Mouse (Mus musculus) heart, adult 2 months (tissue): ENCODE measurements at regions not wholly inside any gene's neighbourhood (a gene's known extent, or its start where the extent isn't known, plus 50 kb on each side); places are given as distances from the start of the nearest gene placed in this dataset.

ENCODE experiments used
- DNase-seq, 2 experiments: peaks; one replicate each; pipeline ENCODE4 v3.0.0; 2021
- H3K27ac ChIP-seq: fragments of 200-600 bp; 2 replicates; pipeline ENCODE4 v1.8.1; 2022
- H3K27me3 ChIP-seq: fragments of 200-500 bp; 2 replicates; pipeline ENCODE4 v1.6.1; 2012; ENCODE audit warnings: mild to moderate bottlenecking, low read length, inconsistent platforms, mixed read lengths; ENCODE audit not compliant: control insufficient read depth, insufficient read depth
- H3K36me3 ChIP-seq: fragments of 200-500 bp; 2 replicates; pipeline ENCODE4 v1.6.1; 2012; ENCODE audit warnings: low read length, inconsistent platforms; ENCODE audit not compliant: control insufficient read depth, insufficient read depth
- H3K4me1 ChIP-seq: fragments of 200-500 bp; 2 replicates; pipeline ENCODE4 v1.6.1; 2011; ENCODE audit warnings: low read length; ENCODE audit not compliant: control insufficient read depth, insufficient read depth
- H3K4me3 ChIP-seq: fragments of 200-600 bp; 2 replicates; pipeline ENCODE4 v1.8.1; 2022
- H3K79me2 ChIP-seq: fragments of 200-500 bp; replicated peaks from 2 replicates; pipeline ENCODE4 v1.6.1; 2012; ENCODE audit warnings: mild to moderate bottlenecking, inconsistent platforms, low read length, moderate library complexity, mixed read lengths; ENCODE audit not compliant: control insufficient read depth, insufficient read depth
- H3K9ac ChIP-seq: fragments of 200-500 bp; 2 replicates; pipeline ENCODE4 v1.6.1; 2012; ENCODE audit warnings: low read depth, mild to moderate bottlenecking, control low read depth, inconsistent platforms, low read length, mixed read lengths
- CTCF ChIP-seq: fragments of 200-600 bp; IDR thresholded peaks from 2 replicates; pipeline ENCODE4 v1.8.1; 2022; ENCODE audit warnings: antibody characterized with exemption, mild to moderate bottlenecking, moderate library complexity
- EP300 ChIP-seq: fragments of 200-500 bp; IDR thresholded peaks from 2 replicates; pipeline ENCODE4 v1.6.1; 2011; ENCODE audit warnings: low read depth, low read length, control low read depth; ENCODE audit not compliant: insufficient read depth
- POLR2A ChIP-seq: fragments of 200-500 bp; IDR thresholded peaks from 2 replicates; pipeline ENCODE4 v1.6.1; 2011; ENCODE audit warnings: mild to moderate bottlenecking, low read depth, low read length, control low read depth; ENCODE audit not compliant: insufficient read depth
- WGBS: fragments of 180-500 bp; shearing (Covaris S2); methylation state at CpG from one replicate; pipeline ENCODE4 v1.1.7; 2018; 5-methylcytosine and 5-hydroxymethylcytosine counted together
- intact Hi-C: fragments of 180-260 bp; cut with DNase I; formaldehyde crosslinking; loops from one replicate; pipeline ENCODE4 v1.15.1; 2025

DNA sequence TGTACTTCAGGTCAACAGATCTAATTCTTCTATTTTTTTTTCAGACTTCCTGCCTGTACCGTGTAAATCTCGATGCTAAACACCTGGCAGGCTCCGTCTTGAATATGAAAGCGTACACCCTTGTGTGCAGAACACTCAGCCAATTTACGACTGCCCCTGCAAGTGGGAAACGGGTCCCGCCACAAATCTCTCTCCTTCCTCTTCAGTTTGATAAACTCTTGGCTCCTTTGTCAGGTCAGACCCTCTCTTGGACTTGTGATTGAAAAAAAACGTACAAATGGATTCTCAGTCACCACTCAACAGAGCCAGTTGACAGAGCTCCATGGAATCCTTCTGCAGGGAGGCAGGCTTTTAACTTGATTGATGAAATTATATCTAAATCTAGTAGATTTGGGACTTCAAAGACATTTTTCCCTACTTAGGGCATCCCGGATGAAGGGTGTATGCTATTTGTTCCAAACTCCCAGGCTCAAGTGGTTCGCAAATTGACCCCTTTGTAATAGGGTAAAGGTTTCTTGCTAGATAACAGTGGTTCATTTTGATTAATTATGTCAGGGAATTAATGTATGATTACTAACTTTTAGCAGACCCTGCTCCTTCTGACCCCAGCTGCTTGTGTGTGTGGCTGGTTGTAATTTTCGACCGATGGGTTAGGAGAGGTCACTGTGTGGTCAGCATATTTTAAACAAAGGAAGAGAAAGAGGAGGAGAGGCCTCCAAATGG lies 429.7 kb upstream of the Nr2f2 start:
- H3K36me3 ChIP-seq = no peaks in the 10 kb centered on the region
- H3K9ac ChIP-seq = no peak overlapping the region
- no peak for DNase-seq
- WGBS = 52% methylated on average over 12 of the region's 12 CpGs
- intact Hi-C loops = no loop called here
- H3K4me3 ChIP-seq = no peak overlapping the region
- no peaks in the 10 kb centered on the region for H3K27me3 ChIP-seq
- H3K27ac ChIP-seq = no peak overlapping the region
- TF ChIP-seq POLR2A = no peak
- TF ChIP-seq EP300 = no peak
- no peak for TF ChIP-seq CTCF
- H3K79me2 ChIP-seq = no peaks in the 10 kb centered on the region
- H3K4me1 ChIP-seq = no peaks in the 10 kb centered on the region; the same call in 1 of the 2 replicates

DNA sequence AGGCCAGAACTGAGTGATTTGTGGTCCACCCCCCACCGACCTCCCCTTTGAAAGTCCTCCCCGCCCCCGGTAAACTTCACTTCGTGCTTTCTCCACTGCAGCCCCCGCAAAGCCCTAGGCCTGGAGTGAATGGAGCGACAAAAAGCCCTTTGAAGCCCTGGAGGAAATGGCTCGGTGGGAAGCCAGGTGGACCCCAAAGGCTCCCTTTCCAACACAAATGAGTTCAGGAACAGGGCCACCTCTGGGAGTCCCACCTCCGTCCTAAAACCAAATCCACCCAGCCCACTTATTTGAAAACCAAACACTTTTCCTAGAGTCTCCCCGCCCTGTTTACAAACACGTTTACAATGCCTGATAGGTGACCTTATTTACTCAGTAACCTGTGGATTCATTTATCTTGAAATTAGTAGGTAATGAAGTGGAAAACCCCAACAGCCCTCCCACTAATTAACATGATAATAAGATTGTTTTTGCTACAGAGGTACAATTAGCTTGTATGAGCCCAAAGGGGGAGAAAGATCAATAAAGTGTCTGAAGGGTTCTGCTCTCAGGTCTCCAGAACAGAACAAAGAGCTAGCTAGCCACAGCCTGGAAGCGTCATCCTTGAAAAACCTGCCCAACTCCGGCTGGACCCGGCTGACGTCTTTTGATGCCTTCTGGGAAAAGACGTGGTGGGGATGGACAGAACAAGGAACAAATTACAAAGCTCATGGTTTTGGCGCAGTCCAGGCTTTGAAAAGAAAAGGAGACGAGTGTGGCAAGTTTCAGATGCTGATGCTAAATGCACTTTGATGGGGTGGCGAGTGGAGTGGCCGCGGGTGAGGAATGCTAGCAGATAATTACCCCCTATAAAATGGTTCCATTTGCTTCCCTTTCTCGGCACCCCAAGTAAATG lies 422.6 kb upstream of the Nr2f2 start:
- H3K4me1 ChIP-seq = no peaks in the 10 kb centered on the region
- intact Hi-C loops = no loop called here
- H3K9ac ChIP-seq = no peak overlapping the region
- DNase-seq = no peak
- H3K27me3 ChIP-seq = no peaks in the 10 kb centered on the region
- TF ChIP-seq EP300 (no peak), POLR2A (no peak), CTCF (no peak)
- no peak overlapping the region for H3K27ac ChIP-seq
- H3K36me3 ChIP-seq = no peaks in the 10 kb centered on the region
- no peaks in the 10 kb centered on the region for H3K79me2 ChIP-seq
- H3K4me3 ChIP-seq = no peak overlapping the region
- WGBS = 52% methylated on average over 21 of the region's 21 CpGs

DNA sequence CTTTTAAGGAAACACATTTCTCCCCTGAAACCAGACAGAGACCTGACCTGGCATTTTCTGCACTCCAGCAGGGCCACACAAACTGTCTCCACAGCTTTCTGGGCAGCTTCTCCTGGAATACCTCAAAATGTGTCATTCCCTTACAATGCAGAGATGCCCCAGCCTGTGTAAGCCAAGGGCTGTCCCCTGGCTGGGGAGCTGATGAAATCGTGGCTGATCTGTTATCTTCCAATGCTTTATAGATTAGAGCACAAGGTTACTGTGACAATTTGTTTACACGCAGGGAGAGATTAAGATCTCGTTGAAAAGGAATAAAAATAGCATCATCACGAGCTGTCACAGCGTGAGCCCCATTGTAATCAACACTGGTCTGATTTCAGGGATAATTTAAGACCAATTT lies 421.4 kb upstream of the Nr2f2 start:
- no peak for DNase-seq

DNA sequence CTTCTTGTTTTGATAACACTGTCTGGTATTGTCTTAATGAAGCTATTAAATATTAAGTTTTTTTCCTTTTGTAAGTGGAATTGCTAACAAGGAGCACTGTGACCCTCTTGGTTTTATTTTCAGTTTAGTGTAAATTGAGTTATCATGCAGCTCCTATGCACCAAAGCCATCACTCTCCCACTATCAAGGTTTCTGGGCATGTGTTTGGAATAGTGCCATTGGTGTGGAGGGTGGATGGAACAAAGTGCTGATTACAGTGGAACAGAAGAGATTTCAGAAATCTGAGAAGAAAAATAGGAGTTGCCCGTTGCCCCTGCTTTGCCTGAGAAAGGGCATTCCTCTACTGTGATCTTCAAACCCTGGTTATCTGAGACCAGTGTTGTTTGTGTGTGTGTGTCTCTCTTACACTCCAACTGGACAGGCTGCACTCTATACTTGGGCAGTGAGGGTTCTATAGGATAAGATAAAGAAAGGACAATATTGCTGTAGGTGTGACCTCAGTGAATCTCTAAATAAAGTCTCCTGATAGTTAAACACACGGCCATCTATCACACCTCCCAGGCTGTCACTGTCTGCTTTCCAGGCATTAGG lies 414.3 kb upstream of the Nr2f2 start:
- intact Hi-C loops = no loop called here
- H3K36me3 ChIP-seq = no peaks in the 10 kb centered on the region
- 36% methylated on average over 2 of the region's 2 CpGs for WGBS
- H3K4me1 ChIP-seq = no peaks in the 10 kb centered on the region
- H3K9ac ChIP-seq = no peak overlapping the region
- H3K4me3 ChIP-seq = no peak overlapping the region
- H3K27me3 ChIP-seq = no peaks in the 10 kb centered on the region
- no peaks in the 10 kb centered on the region for H3K79me2 ChIP-seq
- H3K27ac ChIP-seq = no peak overlapping the region
- no peak for TF ChIP-seq POLR2A
- TF ChIP-seq CTCF = no peak
- TF ChIP-seq EP300 = no peak
- no peak for DNase-seq

More for the DNA sequence above, 421.4 kb upstream of the Nr2f2 start:
- WGBS = 43% methylated on average over 5 of the region's 5 CpGs
- Histone ChIP-seq H3K36me3 (no peaks in the 10 kb centered on the region), H3K4me3 (no peak overlapping the region), H3K9ac (no peak overlapping the region), H3K27me3 (no peaks in the 10 kb centered on the region), H3K27ac (no peak overlapping the region), H3K4me1 (no peaks in the 10 kb centered on the region), H3K79me2 (no peaks in the 10 kb centered on the region)
- intact Hi-C loops = no loop called here
- TF ChIP-seq EP300 (no peak), CTCF (no peak), POLR2A (no peak)

DNA sequence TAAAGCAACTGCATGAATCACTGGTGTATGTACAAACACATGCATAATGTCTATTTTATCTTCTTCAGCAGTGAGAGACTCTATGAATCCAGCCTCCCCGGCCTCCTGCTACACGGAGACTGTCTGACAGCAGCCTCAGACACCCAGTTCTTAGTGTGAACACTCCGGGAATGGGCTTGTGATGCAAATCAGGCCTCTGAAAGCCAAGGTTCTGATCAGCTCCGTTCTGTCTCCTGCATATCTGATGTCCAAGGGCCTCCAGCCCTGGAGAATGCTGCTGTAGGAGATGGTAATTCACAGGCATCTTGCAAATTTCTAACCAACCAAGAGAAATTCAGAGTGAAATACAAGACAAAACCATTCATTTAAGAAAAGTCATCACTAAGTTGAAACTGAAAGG lies 411.2 kb upstream of the Nr2f2 start:
- 71% methylated on average over 4 of the region's 4 CpGs for WGBS
- intact Hi-C loops = no loop called here

More for the DNA sequence above, 411.2 kb upstream of the Nr2f2 start:
- Histone ChIP-seq H3K79me2 (no peaks in the 10 kb centered on the region), H3K9ac (no peak overlapping the region), H3K27me3 (no peaks in the 10 kb centered on the region), H3K4me3 (no peak overlapping the region), H3K27ac (no peak overlapping the region), H3K4me1 (no peaks in the 10 kb centered on the region), H3K36me3 (no peaks in the 10 kb centered on the region)
- no peak for TF ChIP-seq CTCF
- no peak for TF ChIP-seq POLR2A
- TF ChIP-seq EP300 = no peak
- DNase-seq = no peak
